Mouse (Mus musculus) bone marrow macrophage, adult 2 months (primary cell): ENCODE data around the gene Srek1ip1. TPM values are rescaled to one million over a fixed set of nuclear protein-coding genes. Genes with fewer than 3 reads are reported as not detected.
A peak's percentile ranks its signal among the peaks of the same experiment; 100 is the strongest.

Source experiments
- H3K27ac ChIP-seq: 2 replicates; pipeline ENCODE4 v1.5.1; 2012; ENCODE audit warnings: low read depth, low read length; ENCODE audit not compliant: insufficient read depth
- H3K4me1 ChIP-seq: 2 replicates; pipeline ENCODE4 v1.6.1; 2012; ENCODE audit warnings: low read length; ENCODE audit not compliant: control insufficient read depth, insufficient read depth
- H3K4me3 ChIP-seq: 2 replicates; pipeline ENCODE4 v1.5.1; 2012; ENCODE audit warnings: mild to moderate bottlenecking, low read length, moderate library complexity; ENCODE audit not compliant: insufficient read depth
- CTCF ChIP-seq: IDR thresholded peaks from 2 replicates; pipeline ENCODE4 v1.5.1; 2012; ENCODE audit warnings: low read depth, mild to moderate bottlenecking, low read length, moderate library complexity
- POLR2A ChIP-seq: IDR thresholded peaks from 2 replicates; pipeline ENCODE4 v1.6.1; 2012; ENCODE audit warnings: mild to moderate bottlenecking, low read depth, low read length, borderline replicate concordance
- polyA plus RNA-seq: library from polyadenylated mRNA; stranded (reverse); fragments of >200 nt; gene quantifications from 2 replicates; pipeline ENCODE4 v1.2.4, GENCODE M21; 2012; ENCODE audit not compliant: missing spikeins, insufficient read depth, insufficient read length

Srek1ip1 gene
- polyA plus RNA-seq, 1 experiment: 30.0 TPM

GRCm38 (mm10) chr13:104837628-104838027, 45.3 kb downstream of the Srek1ip1 start:
- H3K27ac ChIP-seq: no peak overlapping the region
- no peak for TF ChIP-seq POLR2A
- no peak for TF ChIP-seq CTCF
- H3K4me1 ChIP-seq: peaks cover 5% of the 10 kb centered on the region; the same call in 1 of the 2 replicates
- H3K4me3 ChIP-seq: no peak overlapping the region

GRCm38 (mm10) chr13:104841937-104842336, 49.7 kb downstream of the Srek1ip1 start:
- H3K27ac ChIP-seq: no peak overlapping the region
- TF ChIP-seq POLR2A (no peak), CTCF (no peak)
- H3K4me3 ChIP-seq: no peak overlapping the region
- H3K4me1 ChIP-seq: peaks cover 2% of the 10 kb centered on the region; the same call in 1 of the 2 replicates

GRCm38 (mm10) chr13:104843295-104844089, 51.2 kb downstream of the Srek1ip1 start:
- H3K4me1 ChIP-seq: peaks cover 2% of the 10 kb centered on the region; the same call in 1 of the 2 replicates
- TF ChIP-seq POLR2A (no peak), CTCF (no peak)
- H3K27ac ChIP-seq: no peak overlapping the region
- H3K4me3 ChIP-seq: no peak overlapping the region

- Histone ChIP-seq H3K4me3 (no peak overlapping the region), H3K27ac (no peak overlapping the region), H3K4me1 (no peaks in the 10 kb centered on the region)
- no peak for TF ChIP-seq POLR2A
- TF ChIP-seq CTCF: no peak
These were observed 61.4 kb downstream of the Srek1ip1 start for GRCm38 (mm10) chr13:104853645-104854044.

- Histone ChIP-seq H3K4me3 (peak within 1 kb of the TSS; percentile 66), H3K4me1 (no peaks in the 10 kb centered on the region), H3K27ac (no peak within 1 kb of the TSS)
- TF ChIP-seq CTCF: no peak
- TF ChIP-seq POLR2A: no peak
These were observed 71.1 kb downstream of the Srek1ip1 start, which contains the start of gene Shisal2b for GRCm38 (mm10) chr13:104863127-104863979. Gene Shisal2b, minus strand, starts transcription at chr13:104863893.

GRCm38 (mm10) chr13:104866726-104867125, 74.4 kb downstream of the Srek1ip1 start:
- Histone ChIP-seq H3K27ac (no peak overlapping the region), H3K4me1 (no peaks in the 10 kb centered on the region), H3K4me3 (no peak overlapping the region)
- TF ChIP-seq POLR2A: no peak
- no peak for TF ChIP-seq CTCF

GRCm38 (mm10) chr13:104869907-104870306, 77.6 kb downstream of the Srek1ip1 start:
- Histone ChIP-seq H3K4me1 (no peaks in the 10 kb centered on the region), H3K27ac (no peak overlapping the region), H3K4me3 (no peak overlapping the region)
- no peak for TF ChIP-seq POLR2A
- no peak for TF ChIP-seq CTCF

- TF ChIP-seq CTCF (no peak), POLR2A (no peak)
- Histone ChIP-seq H3K27ac (no peak overlapping the region), H3K4me1 (no peaks in the 10 kb centered on the region), H3K4me3 (no peak overlapping the region)
These were observed 86.2 kb downstream of the Srek1ip1 start for GRCm38 (mm10) chr13:104878508-104878907.

GRCm38 (mm10) chr13:104883566-104884249, 91.4 kb downstream of the Srek1ip1 start:
- H3K4me3 ChIP-seq: no peak overlapping the region
- H3K4me1 ChIP-seq: no peaks in the 10 kb centered on the region
- no peak overlapping the region for H3K27ac ChIP-seq
- no peak for TF ChIP-seq POLR2A
- no peak for TF ChIP-seq CTCF
